Mouse (Mus musculus) hindbrain, embryonic 13.5 days (tissue): Measurements from ENCODE around the gene Pou3f4. TPM values are rescaled to one million over a fixed set of nuclear protein-coding genes. Genes with fewer than 3 reads are reported as not detected.

Experiments used
- ATAC-seq: fragments of 200-750 bp; cut with Nextera tagmentation; 2 replicates; pipeline ENCODE4 v1.8.0; 2017; ENCODE audit warnings: moderate TSS enrichment; ENCODE audit not compliant: low FRiP score
- H3K27ac ChIP-seq: fragments of 300-500 bp; sonication (generic); 2 replicates; pipeline ENCODE4 v1.5.1; 2015; ENCODE audit warnings: inconsistent platforms, mild to moderate bottlenecking, moderate library complexity
- H3K27me3 ChIP-seq: fragments of 300-500 bp; sonication (generic); 2 replicates; pipeline ENCODE4 v1.6.1; 2015; ENCODE audit warnings: mild to moderate bottlenecking, inconsistent platforms
- H3K36me3 ChIP-seq: fragments of 300-500 bp; sonication (generic); 2 replicates; pipeline ENCODE4 v1.6.1; 2015; ENCODE audit warnings: mild to moderate bottlenecking, inconsistent platforms
- H3K4me1 ChIP-seq: fragments of 300-500 bp; sonication (generic); replicated peaks from 2 replicates; pipeline ENCODE4 v1.6.1; 2015; ENCODE audit warnings: inconsistent platforms
- H3K4me2 ChIP-seq: fragments of 300-500 bp; sonication (generic); 2 replicates; pipeline ENCODE4 v1.6.1; 2015; ENCODE audit warnings: inconsistent platforms, mild to moderate bottlenecking, moderate library complexity
- H3K4me3 ChIP-seq: fragments of 300-500 bp; sonication (generic); 2 replicates; pipeline ENCODE4 v1.5.1; 2015; ENCODE audit warnings: mild to moderate bottlenecking, inconsistent platforms
- H3K9ac ChIP-seq: fragments of 300-500 bp; sonication (generic); 2 replicates; pipeline ENCODE4 v1.6.1; 2015; ENCODE audit warnings: mild to moderate bottlenecking, inconsistent platforms
- H3K9me3 ChIP-seq: fragments of 300-500 bp; sonication (generic); 2 replicates; pipeline ENCODE4 v1.6.1; 2016; ENCODE audit warnings: inconsistent platforms
- WGBS: fragments of 180-500 bp; shearing (Covaris S2); methylation state at CpG from one replicate; pipeline ENCODE4 v1.1.7; 2015; 5-methylcytosine and 5-hydroxymethylcytosine counted together
- polyA plus RNA-seq: library from polyadenylated mRNA; unstranded; fragments of >200 nt; fragmentation: Nextera tagmentation; extraction: Ambion mirVana; gene quantifications from 2 replicates; pipeline ENCODE4 v1.2.1, GENCODE M21; 2015

Pou3f4 gene
- polyA plus RNA-seq, 1 experiment from 2014 or later = 17.3 TPM

GRCm38 (mm10) chrX:110837450-110837849, 23.4 kb downstream of the Pou3f4 start:
- H3K9ac ChIP-seq = no peak overlapping the region

DNA sequence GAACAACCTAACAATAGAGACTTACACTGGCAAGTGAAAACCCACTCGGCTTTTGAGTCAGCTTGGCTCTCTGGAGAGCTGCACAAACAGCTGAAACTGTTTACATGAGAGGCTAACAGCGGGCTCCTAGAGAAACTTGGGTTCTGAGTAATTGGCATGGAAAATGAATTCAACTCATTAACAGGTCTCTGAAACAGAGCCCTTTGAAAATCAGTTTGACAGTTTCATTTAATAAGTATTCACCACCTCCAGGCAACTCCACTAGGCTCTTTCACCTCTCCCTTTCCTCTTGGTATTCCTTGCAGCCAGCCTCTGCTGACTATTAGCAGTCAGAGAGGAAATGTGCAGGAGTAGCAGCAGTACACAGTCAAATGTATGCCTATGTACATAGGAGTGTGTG, 37.2 kb downstream of the Pou3f4 start:
- Histone ChIP-seq H3K9ac (no peak overlapping the region), H3K4me2 (no peak overlapping the region), H3K4me1 (no peaks in the 10 kb centered on the region), H3K27ac (no peak overlapping the region), H3K9me3 (no peaks in the 10 kb centered on the region), H3K36me3 (no peaks in the 10 kb centered on the region), H3K27me3 (no peaks in the 10 kb centered on the region), H3K4me3 (no peak overlapping the region)
- 37% methylated on average over 2 of the region's 2 CpGs for WGBS
- no peak for ATAC-seq

More at GRCm38 (mm10) chrX:110837450-110837849, 23.4 kb downstream of the Pou3f4 start:
- Histone ChIP-seq H3K9me3 (no peaks in the 10 kb centered on the region), H3K36me3 (no peaks in the 10 kb centered on the region), H3K4me1 (no peaks in the 10 kb centered on the region), H3K4me2 (no peak overlapping the region), H3K4me3 (no peak overlapping the region), H3K27ac (no peak overlapping the region), H3K27me3 (no peaks in the 10 kb centered on the region)
- no peak for ATAC-seq
- WGBS = 66% methylated on average over 2 of the region's 2 CpGs
